Mouse (Mus musculus) small intestine, adult 2 months (tissue): Measurements from ENCODE around the gene Ubqlnl.

Source experiments
- CTCF ChIP-seq: fragments of 200-500 bp; IDR thresholded peaks from 2 replicates; pipeline ENCODE4 v1.5.1; 2012; ENCODE audit warnings: low read depth, mild to moderate bottlenecking, control low read depth, inconsistent platforms, low read length, moderate library complexity, mixed read lengths; ENCODE audit not compliant: insufficient replicate concordance, insufficient read length; ENCODE audit errors: extremely low read depth
- POLR2A ChIP-seq: fragments of 200-500 bp; IDR thresholded peaks from 2 replicates; pipeline ENCODE4 v1.6.1; 2012; ENCODE audit warnings: low read depth, mild to moderate bottlenecking, control low read depth, inconsistent platforms, low read length, moderate library complexity

GRCm38 (mm10) chr7:104179074-104179473, 28.7 kb upstream of the Ubqlnl start:
- no peak for TF ChIP-seq CTCF
- TF ChIP-seq POLR2A = no peak
